Mouse (Mus musculus): ENCODE measurements around the gene C130079G13Rik.

DNA sequence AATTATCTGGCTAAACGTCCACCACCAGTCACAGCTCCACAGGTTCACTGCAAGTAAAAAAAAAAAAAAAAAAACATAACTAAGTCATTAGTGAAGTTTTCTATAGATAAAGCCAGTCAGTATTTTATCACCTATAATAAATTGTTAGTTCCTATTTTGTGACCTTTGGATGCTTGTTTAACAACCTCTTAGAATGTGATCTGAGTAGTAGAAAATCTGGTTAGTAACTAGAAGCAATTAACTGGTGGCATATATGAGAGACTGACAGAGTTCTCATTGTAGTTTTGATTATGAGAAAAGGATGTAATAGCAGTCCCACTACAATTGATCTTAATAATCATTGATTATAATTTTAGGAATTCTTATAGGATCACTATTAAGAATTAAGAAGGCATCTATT lies 9.6 kb downstream of the C130079G13Rik start:
- TF ChIP-seq CTCF (IDR thresholded peaks at IDR 0.05; ENCODE audit: low read depth, low read length) = no peak
- no peak for TF ChIP-seq POLR2A (IDR thresholded peaks at IDR 0.05; ENCODE audit: borderline replicate concordance, low read depth, low read length)

Measured in bone marrow macrophage, adult 2 months (primary cell).